In the genomic region with DNA sequence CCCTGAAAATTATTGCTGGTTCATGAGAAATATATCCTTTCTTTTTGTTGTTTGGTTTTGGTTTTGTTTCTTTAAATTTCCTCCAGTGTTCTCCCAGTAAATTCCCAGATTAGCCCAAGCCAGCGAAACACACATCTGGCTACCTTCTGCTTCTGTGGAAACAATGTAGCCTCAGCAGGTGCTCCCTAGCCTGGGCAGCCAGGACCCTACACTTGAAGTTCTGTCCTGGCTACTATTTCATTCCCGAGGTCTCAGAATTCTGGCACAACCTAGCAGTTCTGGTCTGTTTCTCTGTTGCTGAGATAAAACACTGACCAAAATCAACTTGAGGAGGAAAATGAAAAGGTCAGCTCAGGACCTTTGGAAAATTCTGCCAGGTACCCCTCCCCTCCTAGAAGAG, we compare ENCODE assay signal across 25 mouse cellular contexts. TPM values are rescaled to one million over a fixed set of nuclear protein-coding genes. Genes with fewer than 3 reads are reported as not detected.
A peak's percentile ranks its signal among the peaks of the same experiment; 100 is the strongest.
DNase-seq lines count a peak whose midpoint lies in the region; ATAC-seq lines count a peak whose summit lies in the region.
"Had no signal": no experiment of that assay in that cellular context is flagged by ENCODE, and none has a peak within 500 bp of the region (broad histone marks: within the 10 kb centered on the region; RNA-seq: fewer than 3 reads in every experiment).

No protein-coding gene starts in this region.

- peaks cover 12% of the 10 kb centered on the region for H3K4me1 ChIP-seq in kidney, embryonic 15.5 days
- H3K4me1 ChIP-seq in kidney, embryonic 14.5 days (ENCODE audit: control insufficient read depth, insufficient read depth, low read length), result no peaks in the 10 kb centered on the region
- peaks cover 2% of the 10 kb centered on the region; the same call in 1 of the 2 replicates for H3K4me1 ChIP-seq in limb, embryonic 11.5 days (ENCODE audit: control insufficient read depth, insufficient read depth, low read length)
- H3K4me1 ChIP-seq: forebrain, embryonic 10.5 days; forebrain, embryonic 13.5 days; heart, embryonic 12.5 days; heart, embryonic 15.5 days had no signal

- no peaks in the 10 kb centered on the region for H3K36me3 ChIP-seq in kidney, embryonic 15.5 days
- no peaks in the 10 kb centered on the region for H3K36me3 ChIP-seq in kidney, embryonic 14.5 days (ENCODE audit: control insufficient read depth, insufficient read depth, low read length)
- H3K36me3 ChIP-seq in limb, embryonic 11.5 days (ENCODE audit: control insufficient read depth, insufficient read depth, low read length), result no peaks in the 10 kb centered on the region
- H3K36me3 ChIP-seq: forebrain, embryonic 10.5 days; G1E; heart, embryonic 12.5 days; heart, embryonic 15.5 days; hindbrain, embryonic 10.5 days had no signal

- no peak overlapping the region for H3K4me3 ChIP-seq in kidney, embryonic 15.5 days (replicated peaks)
- no peak overlapping the region for H3K4me3 ChIP-seq in kidney, embryonic 14.5 days (ENCODE audit: low read length)
- H3K4me3 ChIP-seq in limb, embryonic 11.5 days (ENCODE audit: low read depth, low read length), result no peak overlapping the region
- H3K4me3 ChIP-seq: forebrain, embryonic 10.5 days; forebrain, embryonic 13.5 days; gastrocnemius, adult 2 months; heart, embryonic 12.5 days; heart, embryonic 15.5 days; hindbrain, embryonic 10.5 days had no signal

- no peaks in the 10 kb centered on the region for H3K9me3 ChIP-seq in kidney, embryonic 15.5 days (replicated peaks)
- H3K9me3 ChIP-seq in kidney, embryonic 14.5 days (ENCODE audit: control insufficient read depth, low read length), result no peaks in the 10 kb centered on the region
- no peaks in the 10 kb centered on the region for H3K9me3 ChIP-seq in limb, embryonic 11.5 days (ENCODE audit: control insufficient read depth, low read length)
- H3K9me3 ChIP-seq: forebrain, embryonic 10.5 days; forebrain, embryonic 13.5 days; G1E; heart, embryonic 12.5 days; heart, embryonic 15.5 days; hindbrain, embryonic 10.5 days had no signal

- DNase-seq in forelimb bud, embryonic 11.5 days (ENCODE audit: low read depth, low spot score), result peak; percentile 40
- peak; percentile 36 for DNase-seq in limb, embryonic 11.5 days (ENCODE audit: low spot score)
- no peak for DNase-seq in urinary bladder, adult 18-20 months (ENCODE audit: low spot score in 2 of 2)
- DNase-seq in spleen, postnatal 10 days (ENCODE audit: low spot score in 2 of 2), result no peak
- DNase-seq: adrenal gland, postnatal 10 days; B cell, adult 2 months; cerebellum, adult 18-20 months; cerebellum, adult 9-10 months; cerebellum, postnatal 14 days; gastrocnemius, adult 2 months; gastrocnemius, postnatal 14 days; heart, adult 18-20 months; heart, postnatal 10 days; heart, postnatal 36 days had no signal

- peak overlapping the region; percentile 59; the same call in 1 of the 2 replicates for H3K27ac ChIP-seq in kidney, embryonic 15.5 days
- no peak overlapping the region for H3K27ac ChIP-seq in kidney, embryonic 14.5 days (ENCODE audit: low read depth, low read length)
- H3K27ac ChIP-seq in limb, embryonic 11.5 days (replicated peaks; ENCODE audit: low read depth, low read length), result no peak overlapping the region
- H3K27ac ChIP-seq: forebrain, embryonic 10.5 days; forebrain, embryonic 13.5 days; gastrocnemius, adult 2 months; heart, embryonic 15.5 days; hindbrain, embryonic 10.5 days; hindbrain, embryonic 14.5 days had no signal

- ATAC-seq in kidney, embryonic 15.5 days (replicated peaks; ENCODE audit: low FRiP score), result no peak
- ATAC-seq in kidney, embryonic 14.5 days (ENCODE audit: low FRiP score, low TSS enrichment), result no peak
- ATAC-seq in limb, embryonic 11.5 days (ENCODE audit: insufficient number of reproducible peaks, low FRiP score, low TSS enrichment, low read depth), result no peak
- ATAC-seq: forebrain, embryonic 13.5 days; forebrain, embryonic 16.5 days; Patski had no signal

- H3K9ac ChIP-seq in kidney, embryonic 15.5 days, result no peak overlapping the region
- no peak overlapping the region for H3K9ac ChIP-seq in kidney, embryonic 14.5 days (ENCODE audit: low read depth, low read length)
- no peak overlapping the region for H3K9ac ChIP-seq in limb, embryonic 11.5 days (ENCODE audit: low read length)
- H3K9ac ChIP-seq: forebrain, embryonic 13.5 days; heart, embryonic 12.5 days; heart, embryonic 15.5 days; hindbrain, embryonic 14.5 days had no signal

- 62% methylated on average over 2 of the region's 2 CpGs for WGBS in kidney, embryonic 15.5 days
- 71% methylated on average over 2 of the region's 2 CpGs for WGBS in kidney, embryonic 14.5 days
- WGBS in limb, embryonic 11.5 days, result 51% methylated on average over 2 of the region's 2 CpGs

- no peak overlapping the region for H3K4me2 ChIP-seq in kidney, embryonic 15.5 days
- H3K4me2 ChIP-seq in kidney, embryonic 14.5 days (replicated peaks; ENCODE audit: low read depth, low read length), result no peak overlapping the region
- no peak overlapping the region for H3K4me2 ChIP-seq in limb, embryonic 11.5 days (ENCODE audit: low read depth, severe bottlenecking)
- H3K4me2 ChIP-seq: forebrain, embryonic 13.5 days; heart, embryonic 12.5 days; heart, embryonic 15.5 days; hindbrain, embryonic 14.5 days had no signal

- H3K27me3 ChIP-seq in kidney, embryonic 15.5 days, result no peaks in the 10 kb centered on the region
- H3K27me3 ChIP-seq in kidney, embryonic 14.5 days (ENCODE audit: control insufficient read depth, insufficient read depth, low read length), result no peaks in the 10 kb centered on the region
- H3K27me3 ChIP-seq in limb, embryonic 11.5 days (ENCODE audit: control insufficient read depth, insufficient read depth, low read length), result no peaks in the 10 kb centered on the region
- H3K27me3 ChIP-seq: forebrain, embryonic 13.5 days; heart, embryonic 12.5 days; heart, embryonic 15.5 days; Patski had no signal

RNA-seq across cellular contexts. Expression of a gene that starts 55.2 kb away (rescaled TPM):
- polyA plus RNA-seq in kidney, embryonic 15.5 days (2015; fragmentation: Nextera tagmentation; extraction: Ambion mirVana), result 1.2 and 1.5 TPM in 2 replicates
- 0.79 and 1.8 TPM in 2 replicates for polyA plus RNA-seq in kidney, embryonic 14.5 days (2014; fragmentation: Nextera tagmentation; extraction: Ambion mirVana)
- polyA plus RNA-seq in limb, embryonic 11.5 days (2014; fragmentation: Nextera tagmentation; extraction: Ambion mirVana), result 0.89 and 1.2 TPM in 2 replicates

Comparison
In these comparisons a context has a peak if more than half of its experiments do, and no peak if none do; other contexts are left out.
1. DNase-seq: peak in forelimb bud, embryonic 11.5 days (single experiment) and limb, embryonic 11.5 days (single experiment); none in urinary bladder, adult 18-20 months (0 of 2) and spleen, postnatal 10 days (0 of 2).